ENCODE assay signal across 25 mouse cellular contexts in the genomic region with DNA sequence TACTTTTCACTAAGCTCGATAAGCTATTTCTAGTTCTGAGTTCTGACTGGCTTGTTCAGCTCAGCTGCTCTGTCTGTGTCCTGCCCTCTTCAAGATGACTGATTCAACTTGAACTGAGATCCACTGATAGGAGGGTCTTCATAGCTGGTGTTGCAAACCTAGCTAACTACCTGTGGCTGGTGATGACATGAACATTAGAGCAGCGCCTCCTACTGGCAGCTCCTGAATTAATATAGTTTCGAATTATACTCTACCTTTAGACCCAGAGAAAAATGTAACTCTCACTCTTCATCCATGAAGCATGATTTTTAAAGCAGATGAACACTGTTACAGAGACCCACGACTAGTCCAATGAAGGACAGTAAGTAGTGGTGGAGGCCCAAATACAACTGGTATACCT.
A peak's percentile ranks its signal among the peaks of the same experiment; 100 is the strongest.
DNase-seq lines count a peak whose midpoint lies in the region; ATAC-seq and TF ChIP-seq lines count a peak whose summit lies in the region.
"Had no signal": no experiment of that assay in that cellular context is flagged by ENCODE, and none has a peak within 500 bp of the region (broad histone marks: within the 10 kb centered on the region; RNA-seq: fewer than 3 reads in every experiment).

No protein-coding gene starts in this region.

- no peaks in the 10 kb centered on the region for H3K4me1 ChIP-seq in hindbrain, embryonic 11.5 days (replicated peaks; ENCODE audit: control insufficient read depth, insufficient read depth, low read length)
- no peaks in the 10 kb centered on the region for H3K4me1 ChIP-seq in hindbrain, embryonic 16.5 days (ENCODE audit: control insufficient read depth, insufficient read depth, low read depth, low read length)
- no peaks in the 10 kb centered on the region for H3K4me1 ChIP-seq in CH12.LX (ENCODE audit: control insufficient read depth in 1 of 2, insufficient read depth in 2 of 2)
- H3K4me1 ChIP-seq in intestine, embryonic 15.5 days (replicated peaks): no peaks in the 10 kb centered on the region
- H3K4me1 ChIP-seq: embryonic facial prominence, embryonic 12.5 days; forebrain, embryonic 13.5 days; hindbrain, embryonic 12.5 days; limb, embryonic 15.5 days; stomach, embryonic 15.5 days had no signal

- H3K36me3 ChIP-seq in hindbrain, embryonic 11.5 days (ENCODE audit: control insufficient read depth, insufficient read depth, low read length): no peaks in the 10 kb centered on the region
- H3K36me3 ChIP-seq in hindbrain, embryonic 16.5 days (ENCODE audit: control insufficient read depth, insufficient read depth, low read length): no peaks in the 10 kb centered on the region
- H3K36me3 ChIP-seq in CH12.LX (replicated peaks in 1 of 2; ENCODE audit: control insufficient read depth in 1 of 2, insufficient read depth in 1 of 2, low read length in 1 of 2): no peaks in the 10 kb centered on the region
- no peaks in the 10 kb centered on the region for H3K36me3 ChIP-seq in intestine, embryonic 15.5 days
- H3K36me3 ChIP-seq: embryonic facial prominence, embryonic 12.5 days; hindbrain, embryonic 12.5 days; limb, embryonic 15.5 days; stomach, embryonic 15.5 days had no signal

- in situ Hi-C loops in CH12.LX (cut with MboI; ENCODE audit: low pct_ligation_motif_present, low pct_unique_long_range_greater_than_20kb, low sequenced_read_pairs): no loop called here

- H3K27me3 ChIP-seq in hindbrain, embryonic 11.5 days (ENCODE audit: control insufficient read depth, insufficient read depth, low read length): no peaks in the 10 kb centered on the region
- no peaks in the 10 kb centered on the region for H3K27me3 ChIP-seq in hindbrain, embryonic 16.5 days (replicated peaks; ENCODE audit: control insufficient read depth, insufficient read depth, low read length)
- H3K27me3 ChIP-seq in CH12.LX (replicated peaks): no peaks in the 10 kb centered on the region
- no peaks in the 10 kb centered on the region for H3K27me3 ChIP-seq in intestine, embryonic 15.5 days (replicated peaks)
- H3K27me3 ChIP-seq: embryonic facial prominence, embryonic 12.5 days; forebrain, embryonic 13.5 days; hindbrain, embryonic 12.5 days; limb, embryonic 15.5 days; stomach, embryonic 15.5 days had no signal

- H3K79me2 ChIP-seq in CH12.LX (replicated peaks; ENCODE audit: control insufficient read depth, extremely low read depth, insufficient read depth, poor library complexity, severe bottlenecking): no peaks in the 10 kb centered on the region

- TF ChIP-seq EP300 in CH12.LX (IDR thresholded peaks at IDR 0.05; ENCODE audit: low read length): no peak

- no peak overlapping the region for H3K9ac ChIP-seq in hindbrain, embryonic 11.5 days (ENCODE audit: low read depth, low read length)
- no peak overlapping the region for H3K9ac ChIP-seq in hindbrain, embryonic 16.5 days (ENCODE audit: low read depth, low read length)
- H3K9ac ChIP-seq in CH12.LX (ENCODE audit: insufficient read depth, low read depth): no peak overlapping the region
- no peak overlapping the region for H3K9ac ChIP-seq in intestine, embryonic 15.5 days
- H3K9ac ChIP-seq: embryonic facial prominence, embryonic 12.5 days; forebrain, embryonic 13.5 days; hindbrain, embryonic 12.5 days; limb, embryonic 15.5 days; stomach, embryonic 15.5 days had no signal

- no peak overlapping the region for H3K4me2 ChIP-seq in hindbrain, embryonic 11.5 days (replicated peaks; ENCODE audit: low read depth, low read length)
- H3K4me2 ChIP-seq in hindbrain, embryonic 16.5 days (ENCODE audit: low read length): no peak overlapping the region
- no peak overlapping the region for H3K4me2 ChIP-seq in CH12.LX (ENCODE audit: insufficient read depth, low read depth, poor library complexity, severe bottlenecking)
- no peak overlapping the region for H3K4me2 ChIP-seq in intestine, embryonic 15.5 days (replicated peaks)
- H3K4me2 ChIP-seq: embryonic facial prominence, embryonic 12.5 days; forebrain, embryonic 13.5 days; hindbrain, embryonic 12.5 days; limb, embryonic 15.5 days; stomach, embryonic 15.5 days had no signal

- 68% methylated on average over 4 of the region's 4 CpGs for WGBS in hindbrain, embryonic 11.5 days
- WGBS in hindbrain, embryonic 16.5 days: 69% methylated on average over 4 of the region's 4 CpGs
- WGBS in intestine, embryonic 15.5 days: 70% methylated on average over 4 of the region's 4 CpGs

- dilution Hi-C loops in CH12.LX (cut with MboI; ENCODE audit: extremely low pct_ligation_motif_present, extremely low pct_unique_long_range_greater_than_20kb, low sequenced_read_pairs): no loop called here

- H3K4me3 ChIP-seq in hindbrain, embryonic 11.5 days (ENCODE audit: low read depth, low read length): no peak overlapping the region
- no peak overlapping the region for H3K4me3 ChIP-seq in hindbrain, embryonic 16.5 days (ENCODE audit: low read length)
- no peak overlapping the region for H3K4me3 ChIP-seq in CH12.LX (replicated peaks in 1 of 3; ENCODE audit: low read depth in 2 of 3, low read length in 2 of 3, poor library complexity in 1 of 3)
- H3K4me3 ChIP-seq in intestine, embryonic 15.5 days (replicated peaks): no peak overlapping the region
- H3K4me3 ChIP-seq: embryonic facial prominence, embryonic 12.5 days; erythroblast, embryonic 14.5 days; forebrain, embryonic 13.5 days; hindbrain, embryonic 12.5 days; limb, embryonic 15.5 days; stomach, embryonic 15.5 days had no signal

- no peak for TF ChIP-seq POLR2A in CH12.LX (IDR thresholded peaks at IDR 0.05; ENCODE audit: low read depth, low read length)

- ATAC-seq in hindbrain, embryonic 11.5 days (ENCODE audit: low FRiP score): no peak
- no peak for ATAC-seq in hindbrain, embryonic 16.5 days
- no peak for ATAC-seq in intestine, embryonic 15.5 days
- ATAC-seq: forebrain, embryonic 13.5 days; inflammation-experienced regulatory T-cells, adult 6 months; midbrain, embryonic 16.5 days had no signal

- TF ChIP-seq CTCF in CH12.LX (conservative IDR thresholded peaks at IDR 0.05 in 1 of 2, IDR thresholded peaks at IDR 0.05 in 1 of 2; ENCODE audit: low read depth in 2 of 2, low read length in 2 of 2): no peak

- H3K27ac ChIP-seq in hindbrain, embryonic 11.5 days (ENCODE audit: low read depth, low read length): no peak overlapping the region
- H3K27ac ChIP-seq in hindbrain, embryonic 16.5 days (ENCODE audit: low read depth, low read length): no peak overlapping the region
- H3K27ac ChIP-seq in CH12.LX (ENCODE audit: insufficient read depth, low read depth): no peak overlapping the region
- H3K27ac ChIP-seq in intestine, embryonic 15.5 days: no peak overlapping the region
- H3K27ac ChIP-seq: embryonic facial prominence, embryonic 12.5 days; forebrain, embryonic 13.5 days; hindbrain, embryonic 12.5 days; limb, embryonic 15.5 days; stomach, embryonic 15.5 days had no signal

- TF ChIP-seq RAD21 in CH12.LX (IDR thresholded peaks at IDR 0.05; ENCODE audit: low read depth, low read length): no peak; the same call in 1 of the 2 replicates

- DNase-seq in hindbrain, embryonic 11.5 days (ENCODE audit: low spot score): peak; percentile 21
- DNase-seq in 3T3-L1 (ENCODE audit: low read depth, low spot score): peak; percentile 43
- no peak for DNase-seq in CH12.LX (ENCODE audit: extremely low read depth)
- peak; percentile 23 for DNase-seq in R1 (ENCODE audit: low read depth, low spot score)
- no peak for DNase-seq in MN1 (ENCODE audit: low spot score)
- no peak for DNase-seq in thymus, postnatal 10 days (ENCODE audit: low spot score in 2 of 2)
- DNase-seq: adrenal gland, postnatal 25 days; cerebellum, adult 11-12 months; cerebellum, postnatal 14 days; gastrocnemius, postnatal 25 days; kidney, postnatal 4 days; lung, adult 2 months; lung, postnatal 4 days; right cerebral cortex, postnatal 25 days; thymus, postnatal 25 days had no signal

- H3K9me3 ChIP-seq in hindbrain, embryonic 11.5 days (ENCODE audit: control insufficient read depth, low read length): no peaks in the 10 kb centered on the region
- no peaks in the 10 kb centered on the region for H3K9me3 ChIP-seq in hindbrain, embryonic 16.5 days (ENCODE audit: control insufficient read depth, low read length)
- H3K9me3 ChIP-seq in CH12.LX (replicated peaks; ENCODE audit: low read length): peaks cover 31% of the 10 kb centered on the region
- no peaks in the 10 kb centered on the region for H3K9me3 ChIP-seq in intestine, embryonic 15.5 days
- H3K9me3 ChIP-seq: embryonic facial prominence, embryonic 12.5 days; forebrain, embryonic 13.5 days; hindbrain, embryonic 12.5 days; limb, embryonic 15.5 days; stomach, embryonic 15.5 days had no signal

TF ChIP-seq in CH12.LX, 34 proteins besides CTCF, POLR2A, EP300 and RAD21:
- no peak for TF ChIP-seq IRF4 (IDR thresholded peaks at IDR 0.05; ENCODE audit: low read depth, low read length)
- no peak for TF ChIP-seq CHD2 (IDR thresholded peaks at IDR 0.05; ENCODE audit: low read length)
- TF ChIP-seq SIN3A (IDR thresholded peaks at IDR 0.05; ENCODE audit: low read length): no peak
- TF ChIP-seq SMC3 (IDR thresholded peaks at IDR 0.05; ENCODE audit: low read depth, low read length): peak; percentile 4; the same call in 1 of the 2 replicates

Comparison
In these comparisons a context has a peak if more than half of its experiments do, and no peak if none do; other contexts are left out.
1. DNase-seq: peak in hindbrain, embryonic 11.5 days (single experiment), 3T3-L1 (single experiment) and R1 (single experiment); none in CH12.LX (single experiment), MN1 (single experiment) and thymus, postnatal 10 days (0 of 2).